ENCODE assay signal across 12 mouse cellular contexts in the genomic region with DNA sequence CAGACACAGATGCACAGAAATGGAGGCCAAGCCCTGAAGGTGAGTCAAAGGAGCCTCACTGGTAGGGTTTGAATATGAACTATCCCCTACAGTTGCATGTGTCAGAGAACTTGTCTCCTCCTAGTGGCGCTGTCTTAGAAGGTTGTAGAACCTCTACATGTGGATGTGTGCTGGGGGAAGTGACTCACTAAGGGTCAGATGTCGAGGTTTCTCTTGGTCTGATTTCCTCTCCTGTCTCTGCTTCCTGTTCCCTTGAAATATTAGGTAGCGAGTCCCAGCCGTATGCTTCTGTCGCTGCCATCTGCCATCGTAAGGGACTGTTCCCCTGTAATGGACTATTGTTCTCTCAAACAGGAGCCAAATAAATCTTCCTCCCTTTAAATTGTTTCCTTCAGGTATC.
DNase-seq lines count a peak whose midpoint lies in the region.
"Had no signal": no experiment of that assay in that cellular context is flagged by ENCODE, and none has a peak within 500 bp of the region (broad histone marks: within the 10 kb centered on the region; RNA-seq: fewer than 3 reads in every experiment).

No protein-coding gene starts in this region.

- intact Hi-C loops in heart, postnatal 25 days (cut with DNase I), result loop anchor here (5.0 kb wide), 1 partner anchor 90 kb away; no protein-coding TSS in a partner anchor

- peak; percentile 11 to 31 for DNase-seq in adrenal gland, adult (ENCODE audit: inconsistent age in 2 of 2, low spot score in 1 of 2)
- DNase-seq in adrenal gland, postnatal 25 days, result no peak
- peak; percentile 9 for DNase-seq in kidney, adult 11 months
- no peak for DNase-seq in kidney, postnatal 25 days
- DNase-seq in T-cell, adult 2 months (ENCODE audit: low spot score), result peak; percentile 3
- peak; percentile 37 for DNase-seq in kidney, postnatal 10 days
- no peak for DNase-seq in heart, postnatal 25 days (ENCODE audit: low spot score)
- DNase-seq in urinary bladder, postnatal 36 days (ENCODE audit: low spot score in 2 of 2), result no peak
- DNase-seq: cerebellum, postnatal 36 days; gastrocnemius, postnatal 36 days; lung, postnatal 4 days; thymus, adult 2 months had no signal

Comparison
In these comparisons a context has a peak if more than half of its experiments do, and no peak if none do; other contexts are left out.
1. DNase-seq: peak in adrenal gland, adult (2 of 2), kidney, adult 11 months (single experiment), T-cell, adult 2 months (single experiment) and kidney, postnatal 10 days (single experiment); none in adrenal gland, postnatal 25 days (single experiment), kidney, postnatal 25 days (0 of 2), heart, postnatal 25 days (single experiment) and urinary bladder, postnatal 36 days (0 of 2).